Mouse (Mus musculus) ovary, postnatal 10 days (tissue): Measurements from ENCODE around the gene Irs1.

Source experiments
- DNase-seq: peaks from one replicate; pipeline ENCODE4 v3.0.0; 2022; ENCODE audit warnings: low spot score

Irs1 gene

DNA sequence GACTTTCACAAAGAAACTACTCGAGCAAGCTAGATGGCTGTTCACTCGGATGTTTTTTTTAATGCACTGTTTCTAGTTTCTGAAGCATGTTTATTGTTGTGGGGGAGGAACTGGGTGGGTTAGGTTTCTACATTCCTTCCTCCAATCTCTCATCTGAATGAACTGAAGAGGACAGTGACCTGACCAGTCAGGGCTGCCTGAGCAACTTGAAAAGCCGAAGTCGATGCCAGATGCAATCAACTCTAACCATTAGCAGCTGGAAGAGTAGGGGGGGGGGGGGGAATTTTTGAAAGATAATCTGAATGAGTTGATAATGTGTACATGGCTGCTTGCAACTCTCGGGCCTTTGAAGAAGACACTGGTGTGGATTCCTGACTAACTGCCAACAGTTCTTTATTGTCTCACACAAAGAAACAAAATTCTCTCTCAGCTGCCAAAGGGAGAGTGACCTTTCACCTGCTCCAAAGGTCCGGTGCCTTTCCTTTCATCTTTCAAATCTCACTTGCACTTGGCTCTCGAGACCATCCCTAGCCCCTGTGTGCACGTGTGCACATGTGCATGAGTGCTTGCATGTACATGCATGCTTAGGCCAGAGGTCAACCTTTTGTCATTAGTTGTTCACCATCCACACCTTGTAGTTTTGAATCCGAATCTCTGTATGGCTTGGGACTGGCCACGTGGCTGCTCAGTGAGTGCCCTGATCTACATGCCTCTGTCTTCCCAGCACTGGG, 43.8 kb downstream of the Irs1 start:
- no peak for DNase-seq

DNA sequence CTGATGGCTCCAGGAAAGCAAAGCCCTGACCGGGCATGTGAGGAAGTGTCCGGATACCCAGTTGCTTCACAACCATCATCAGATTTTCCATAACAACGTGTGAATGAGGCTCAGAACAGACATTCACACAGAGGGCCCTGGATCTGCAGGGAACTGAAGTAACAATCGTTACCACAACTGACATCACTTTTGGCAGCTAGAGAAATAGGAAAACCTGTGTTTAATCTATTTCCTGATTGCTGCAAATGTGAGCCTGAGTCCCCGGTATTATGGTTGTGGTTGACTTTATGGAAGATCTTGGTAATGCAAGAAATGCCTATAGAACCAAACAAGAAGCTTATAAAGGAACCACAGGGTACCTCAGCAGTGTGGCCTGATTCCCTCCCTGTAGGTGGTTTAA, 46.2 kb downstream of the Irs1 start:
- no peak for DNase-seq

DNA sequence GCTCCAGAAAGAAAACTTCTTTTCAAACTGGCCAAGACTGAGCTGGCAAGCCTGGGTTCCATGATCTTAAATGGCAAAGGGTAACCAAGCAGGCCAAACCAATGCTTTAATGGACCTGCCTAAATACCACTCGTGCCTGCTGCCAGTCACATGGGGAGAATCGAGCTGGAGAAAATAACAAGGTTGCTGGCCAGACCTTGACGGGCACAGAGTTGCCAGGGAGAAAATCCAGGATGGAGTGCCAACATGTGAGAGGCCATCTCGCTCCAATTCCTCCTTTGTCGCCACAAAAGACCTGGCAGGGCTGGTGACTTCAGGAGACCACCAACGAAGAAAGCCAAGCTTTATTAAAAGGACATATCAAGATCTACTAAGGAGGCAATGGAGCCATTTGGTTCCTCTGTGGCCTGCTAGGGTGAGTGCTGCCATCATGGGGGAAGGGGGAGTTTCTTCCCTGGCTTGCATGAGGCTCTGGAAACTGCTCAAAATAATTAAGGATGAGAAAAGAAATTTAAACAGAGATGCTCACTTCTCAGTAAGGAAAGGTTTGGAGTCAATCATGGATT, 47.9 kb downstream of the Irs1 start:
- DNase-seq, result no peak

DNA sequence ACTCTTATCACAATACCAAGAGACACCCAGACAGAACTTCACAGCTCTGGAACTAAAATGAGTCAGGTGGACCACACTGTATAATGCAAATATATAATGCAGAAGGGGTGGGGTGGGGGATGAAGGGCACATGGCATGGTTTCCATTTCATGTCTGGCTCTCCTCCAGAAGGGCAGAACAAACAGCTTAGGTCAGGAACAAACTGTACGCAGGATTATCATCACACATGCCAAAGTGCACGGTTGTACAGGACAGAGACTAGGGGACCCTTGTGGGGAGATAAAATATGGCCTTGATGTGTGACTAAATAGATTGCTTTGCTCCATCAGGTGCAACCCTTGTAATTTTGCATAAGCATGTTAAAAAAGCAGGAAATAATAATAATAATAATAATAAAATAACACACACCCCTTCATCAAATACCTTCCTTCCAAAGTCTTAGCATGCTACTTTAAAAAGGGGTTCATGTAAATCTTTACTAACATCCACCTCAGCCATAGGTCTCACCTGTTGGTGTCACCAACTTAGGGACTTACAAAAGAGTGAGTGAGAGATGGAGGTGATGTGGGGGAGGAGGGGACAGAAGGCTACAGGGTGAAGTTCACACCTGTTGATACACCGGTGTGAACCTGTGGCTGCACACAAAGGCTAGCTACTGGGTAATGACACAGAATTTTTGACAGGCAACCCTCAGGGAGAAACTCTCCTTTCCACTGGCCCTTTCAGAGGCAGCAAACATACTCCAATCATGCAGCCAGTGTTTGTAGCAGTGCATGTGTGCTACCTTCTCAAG, 51.6 kb downstream of the Irs1 start:
- no peak for DNase-seq

DNA sequence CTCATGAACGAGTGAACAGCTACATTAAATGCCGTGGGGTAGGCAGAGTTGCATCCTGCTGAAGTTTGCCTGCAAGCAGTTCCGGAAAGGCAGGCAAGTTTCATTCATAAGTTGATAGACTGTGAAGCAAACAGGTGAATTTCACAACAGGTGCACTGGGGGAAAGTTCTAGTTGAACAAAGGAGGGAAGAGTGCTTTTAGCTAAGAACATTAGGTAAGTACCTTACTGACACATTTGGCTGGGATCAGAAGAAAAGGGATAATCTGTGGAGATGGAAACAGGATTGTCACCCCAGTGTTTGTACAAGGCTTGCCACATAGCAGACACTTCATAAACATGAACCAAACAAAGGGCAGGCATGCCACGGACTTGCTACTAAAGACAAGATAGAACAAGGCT, 53.0 kb downstream of the Irs1 start:
- no peak for DNase-seq

DNA sequence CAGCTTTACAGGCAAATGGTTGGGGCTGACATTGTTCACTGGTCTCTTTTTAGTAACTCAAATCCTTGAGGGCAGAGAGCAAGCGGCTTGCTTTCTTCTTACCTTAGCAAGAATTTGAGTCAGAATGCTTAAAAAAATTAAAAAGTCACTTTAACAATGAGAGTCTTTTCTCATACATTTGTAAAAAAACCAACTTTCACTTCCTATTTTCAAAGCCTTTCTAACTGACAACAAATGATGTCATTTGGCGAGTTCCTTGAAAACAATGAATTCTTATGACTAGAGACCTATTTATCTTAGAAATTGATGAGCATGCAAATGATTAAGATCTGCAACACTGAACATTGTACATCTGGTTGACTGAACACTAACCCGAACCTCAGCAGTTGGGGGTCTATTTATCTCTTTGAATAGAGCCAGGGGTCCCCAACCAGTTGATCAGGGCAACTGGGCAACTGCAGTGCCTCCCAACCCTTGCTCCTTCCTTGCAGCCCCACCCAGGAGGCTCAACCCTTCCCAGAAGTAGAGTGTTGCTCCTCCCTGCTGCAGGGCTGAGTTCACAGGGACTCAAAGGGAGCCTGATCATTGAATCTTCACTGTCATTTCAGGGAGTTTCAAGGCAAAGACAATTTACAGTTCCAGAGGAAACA, 55.6 kb downstream of the Irs1 start:
- DNase-seq, result no peak

DNA sequence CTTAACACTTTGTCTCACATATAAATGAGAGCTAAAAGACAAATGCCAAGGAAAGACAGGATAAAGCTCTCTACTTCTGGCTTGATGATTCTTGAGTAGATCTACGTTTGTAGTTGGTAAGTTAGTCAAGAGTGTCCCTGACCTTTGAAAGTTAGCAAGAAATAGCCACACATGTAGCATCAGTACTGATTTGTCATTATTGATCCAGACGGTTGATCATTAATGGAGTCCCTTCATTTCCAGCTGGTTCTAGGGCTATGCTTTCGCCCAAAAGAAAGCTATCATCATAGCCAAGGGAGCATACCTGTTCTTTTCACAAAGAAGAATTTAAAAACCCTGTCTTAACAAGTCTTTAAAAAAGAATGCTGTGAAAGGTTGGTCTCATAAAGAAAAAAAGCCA, 56.6 kb downstream of the Irs1 start:
- DNase-seq, result no peak

DNA sequence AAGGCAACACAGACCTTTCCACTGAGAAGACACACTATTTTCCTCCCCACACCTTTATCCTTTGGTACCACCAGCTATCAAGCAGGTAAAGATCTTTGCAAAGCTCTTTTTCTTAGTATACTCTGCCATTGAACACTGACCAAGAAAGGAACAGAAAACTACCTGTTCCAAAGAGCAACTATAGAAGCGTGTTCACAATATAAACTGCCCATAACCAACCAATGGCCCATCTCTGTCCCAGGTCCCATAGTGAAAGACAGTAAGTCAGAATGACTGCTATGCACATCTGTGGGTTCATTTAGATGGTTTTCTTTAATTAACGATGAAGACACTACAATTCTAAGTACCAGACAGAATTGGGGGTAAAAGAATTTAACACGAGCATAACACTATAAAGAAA, 58.4 kb downstream of the Irs1 start, which contains the start of gene Gm9747:
Gm9747 (plus strand) TSS at position 301 of the 400 bp plus-strand sequence.
- no peak for DNase-seq

DNA sequence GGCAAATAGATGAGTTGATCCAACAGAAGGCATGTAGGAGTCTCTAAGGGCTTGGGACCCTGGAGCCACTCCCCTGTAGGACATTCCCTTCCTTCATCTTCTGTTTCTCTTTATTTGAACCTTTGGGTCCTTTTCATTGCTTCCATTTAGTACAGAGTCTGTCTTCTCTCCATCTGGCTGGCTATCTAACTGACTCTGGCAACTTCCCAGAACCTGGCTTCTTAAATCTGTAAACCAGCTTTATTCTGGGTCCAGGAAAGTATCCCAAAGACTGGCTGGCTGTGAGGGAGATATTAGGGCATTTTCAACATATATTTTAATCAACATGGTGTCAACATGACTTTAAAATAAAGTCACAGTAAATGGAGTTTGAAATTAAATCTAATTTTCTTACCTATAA, 62.4 kb downstream of the Irs1 start:
- no peak for DNase-seq

DNA sequence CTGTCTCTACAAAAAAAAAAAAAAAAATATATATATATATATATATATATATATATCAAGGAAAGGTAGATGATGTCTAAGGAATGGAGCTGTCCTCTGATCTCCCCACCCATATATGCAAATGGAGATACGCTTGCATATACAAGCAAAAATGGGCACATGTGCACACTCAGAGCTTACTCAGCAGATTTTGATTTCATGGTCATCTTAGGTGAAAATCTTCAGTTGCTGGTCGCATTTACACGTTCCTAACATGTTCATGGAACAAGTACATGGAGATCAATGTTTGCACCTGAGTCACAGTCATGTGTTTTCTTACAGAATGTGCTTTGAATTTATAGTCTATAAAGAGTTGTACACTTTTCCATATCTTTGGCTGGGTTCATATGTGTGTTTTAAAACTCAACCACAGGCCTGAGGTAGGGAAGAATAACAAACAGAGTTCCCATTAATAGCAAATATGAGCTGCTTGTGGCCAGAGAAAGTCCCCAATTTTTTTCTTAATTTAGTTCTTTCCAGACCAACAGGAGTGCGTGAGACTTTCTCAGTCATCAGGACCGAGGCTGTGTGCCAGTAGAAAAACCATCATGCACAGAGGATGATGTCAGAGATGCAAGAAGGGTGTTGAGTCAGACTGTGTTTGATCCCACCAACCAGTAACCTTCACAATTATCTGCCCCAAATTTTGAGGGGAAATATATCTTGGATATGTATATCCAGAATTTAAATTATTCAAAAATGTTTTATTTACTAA, 68.0 kb downstream of the Irs1 start:
- DNase-seq, result no peak

DNA sequence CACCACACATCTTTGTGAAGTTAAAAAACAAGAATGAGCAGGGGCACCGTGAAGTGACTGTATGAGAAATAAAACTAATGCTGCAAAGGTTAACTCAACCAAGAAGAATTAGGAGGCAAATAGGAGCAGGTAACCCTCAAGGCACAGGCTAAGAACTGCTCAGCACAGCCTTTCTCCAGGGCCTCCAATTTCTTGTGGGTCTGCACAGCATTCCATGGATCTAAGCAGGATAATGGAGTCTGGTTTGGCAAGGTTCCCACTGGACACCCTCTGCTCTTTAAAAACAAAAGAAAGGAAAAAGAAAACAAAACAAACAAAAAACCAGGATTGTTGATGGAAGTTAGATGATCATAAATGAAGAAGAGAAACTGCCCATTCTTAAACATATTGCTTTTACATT, 69.8 kb downstream of the Irs1 start:
- no peak for DNase-seq

DNA sequence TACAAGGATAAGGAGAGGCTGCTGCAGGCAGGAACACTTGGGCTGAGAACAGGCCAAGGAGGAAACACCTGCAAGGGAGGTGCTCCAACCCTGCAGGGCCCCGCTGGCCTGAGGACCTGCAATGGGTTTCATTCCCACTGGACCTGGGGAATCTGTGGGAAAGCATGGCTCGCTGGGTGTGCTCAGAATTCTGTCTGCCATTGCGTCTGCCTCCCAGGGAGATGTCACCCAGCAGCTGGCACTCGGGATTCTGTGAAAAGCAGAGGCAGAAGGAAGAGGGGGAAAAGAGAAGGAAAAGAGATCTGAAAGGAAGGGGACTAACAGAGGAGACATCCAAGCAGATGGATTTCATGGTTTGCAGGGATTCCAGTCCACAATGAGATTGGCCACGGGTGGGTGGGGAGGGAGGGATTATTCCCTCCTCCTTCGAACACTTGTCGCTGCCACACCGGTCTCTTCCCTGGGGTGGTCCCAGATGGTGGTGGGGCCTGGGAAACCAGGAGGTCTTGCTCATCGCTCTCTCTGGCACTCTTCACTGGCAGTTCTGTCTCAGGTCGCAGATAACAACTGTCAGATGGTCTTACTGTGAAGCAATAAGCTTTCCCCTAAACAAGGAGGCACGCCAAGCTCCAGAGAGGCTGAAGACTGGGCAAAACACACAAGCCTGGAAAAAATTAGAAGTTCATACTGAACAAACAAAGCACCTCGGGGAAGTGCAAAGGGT, 70.4 kb downstream of the Irs1 start:
- DNase-seq, result no peak

DNA sequence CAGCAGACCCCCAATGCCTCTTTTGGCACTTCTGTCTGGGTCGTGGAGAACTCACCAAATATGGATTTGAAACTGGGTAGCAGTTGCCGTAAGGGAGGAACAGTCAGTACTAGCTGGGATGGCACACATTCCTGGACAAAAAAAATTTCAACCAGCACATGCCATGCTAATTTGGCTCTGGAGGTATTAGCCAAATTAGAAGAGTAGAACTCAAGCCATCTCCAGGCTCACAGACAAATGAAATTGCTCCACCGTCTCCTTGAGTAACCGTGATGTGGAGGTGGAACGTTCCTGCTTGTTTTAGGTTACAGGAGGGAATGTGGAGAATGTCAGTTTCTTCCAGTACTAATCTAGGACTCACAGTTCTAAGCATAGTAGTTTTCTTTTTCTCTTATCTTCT, 83.7 kb downstream of the Irs1 start:
- DNase-seq, result no peak

DNA sequence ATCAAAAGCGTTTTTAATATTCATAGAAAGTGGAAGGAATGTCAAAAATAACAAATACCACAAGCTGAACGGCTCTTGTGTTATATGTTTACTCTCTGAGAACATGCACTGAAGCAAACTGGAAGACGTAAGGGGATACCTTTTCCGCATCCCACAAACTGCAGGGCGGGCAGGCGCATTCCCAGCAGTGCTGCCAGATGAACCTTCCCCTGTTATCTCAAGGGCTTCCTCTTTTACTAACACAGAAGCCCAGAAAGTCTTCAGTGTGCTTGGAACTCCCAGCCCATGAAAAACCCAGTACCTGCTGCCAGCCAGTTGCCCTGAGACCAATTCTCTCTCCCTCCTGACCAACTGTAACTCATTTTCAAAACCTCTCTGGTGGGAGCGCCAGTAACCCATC, 90.6 kb downstream of the Irs1 start:
- no peak for DNase-seq

DNA sequence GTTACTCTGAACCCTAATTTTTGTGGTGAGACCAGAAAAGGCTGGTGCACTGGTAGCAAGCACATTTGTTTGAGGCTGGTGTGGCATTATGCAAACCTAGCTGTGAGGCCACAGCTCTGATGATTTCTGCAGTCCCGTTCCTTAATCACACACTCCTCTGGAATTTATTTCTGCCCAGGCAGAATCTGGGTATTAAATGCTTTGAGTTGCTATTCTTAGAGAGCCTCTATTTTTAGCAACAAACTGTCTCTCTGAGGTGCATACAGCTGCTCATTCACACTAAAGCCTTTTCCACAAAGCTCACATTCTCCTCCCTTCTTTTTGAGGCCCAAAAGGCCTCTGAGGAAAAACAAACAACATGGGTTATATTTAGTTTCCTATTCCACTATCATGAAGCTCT, 91.3 kb downstream of the Irs1 start:
- no peak for DNase-seq

DNA sequence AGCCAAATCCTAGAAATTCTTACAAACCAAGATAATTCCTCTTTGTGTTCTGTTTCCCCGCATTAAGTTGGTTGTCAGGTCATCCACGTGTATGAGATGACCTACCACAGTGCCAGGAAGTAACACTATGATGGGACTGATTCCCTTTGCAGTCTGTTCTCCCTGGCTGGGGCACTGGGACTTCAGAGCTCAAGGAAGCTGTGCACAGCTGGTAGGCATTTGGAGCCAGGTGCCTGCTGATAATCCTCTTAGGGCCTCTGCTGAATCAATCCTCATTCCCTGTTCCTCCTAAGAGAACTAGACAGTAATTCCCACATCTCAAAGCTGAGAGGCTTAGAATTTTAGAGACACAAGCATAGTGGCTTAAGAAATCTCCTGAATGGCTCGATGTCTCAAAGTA, 99.6 kb downstream of the Irs1 start:
- DNase-seq, result no peak

DNA sequence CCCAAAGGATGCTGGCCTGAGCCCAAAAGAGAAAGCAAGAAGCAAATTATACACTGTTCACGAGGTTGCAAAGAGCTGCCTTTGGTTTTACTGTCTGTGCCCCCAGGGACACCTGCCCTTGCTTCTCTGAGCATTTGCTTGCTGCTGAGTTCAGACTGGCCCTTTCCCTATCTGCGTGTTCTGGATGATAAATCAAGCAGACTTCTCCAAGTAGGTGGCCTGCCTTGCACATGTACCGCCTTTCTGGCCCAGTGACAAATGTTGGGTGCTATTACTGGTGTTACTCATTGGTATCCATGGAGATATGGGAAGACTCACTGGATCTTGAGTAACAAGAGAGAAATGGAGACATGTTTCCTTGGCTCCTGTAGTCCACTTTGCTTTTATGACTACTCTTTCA, 101.7 kb downstream of the Irs1 start:
- DNase-seq, result peak; percentile 21

DNA sequence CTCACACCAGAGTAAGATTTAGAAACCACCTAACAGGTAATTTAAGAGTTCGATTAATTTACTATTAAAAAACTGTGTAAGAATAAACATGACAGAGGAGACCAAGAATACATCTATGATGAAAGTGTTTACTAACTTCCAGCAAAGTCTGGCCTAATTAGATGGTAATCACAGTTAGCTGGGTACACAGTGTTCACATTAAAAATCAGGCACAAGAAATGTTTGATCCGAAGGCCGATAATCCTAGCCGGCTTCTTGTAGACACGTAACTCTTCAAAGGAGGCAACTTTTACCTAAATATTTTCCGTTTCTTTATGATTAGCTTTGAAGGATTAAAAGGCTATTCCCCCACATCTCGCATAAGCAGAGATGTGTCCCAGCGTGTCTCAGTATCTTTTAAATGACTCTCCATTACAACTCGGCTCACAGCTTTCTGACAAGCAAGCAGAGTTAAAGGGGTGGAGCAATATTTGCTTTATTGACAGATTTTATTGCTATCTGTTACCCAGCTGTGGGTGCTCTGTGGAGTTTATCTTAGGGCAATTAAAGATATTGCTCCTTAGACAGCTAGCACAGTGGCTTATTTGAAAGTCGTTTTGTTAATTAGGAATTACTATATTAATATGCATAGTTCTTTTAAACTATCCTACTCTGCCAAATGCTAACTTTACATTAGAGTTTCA, 102.5 kb downstream of the Irs1 start:
- DNase-seq, result no peak

DNA sequence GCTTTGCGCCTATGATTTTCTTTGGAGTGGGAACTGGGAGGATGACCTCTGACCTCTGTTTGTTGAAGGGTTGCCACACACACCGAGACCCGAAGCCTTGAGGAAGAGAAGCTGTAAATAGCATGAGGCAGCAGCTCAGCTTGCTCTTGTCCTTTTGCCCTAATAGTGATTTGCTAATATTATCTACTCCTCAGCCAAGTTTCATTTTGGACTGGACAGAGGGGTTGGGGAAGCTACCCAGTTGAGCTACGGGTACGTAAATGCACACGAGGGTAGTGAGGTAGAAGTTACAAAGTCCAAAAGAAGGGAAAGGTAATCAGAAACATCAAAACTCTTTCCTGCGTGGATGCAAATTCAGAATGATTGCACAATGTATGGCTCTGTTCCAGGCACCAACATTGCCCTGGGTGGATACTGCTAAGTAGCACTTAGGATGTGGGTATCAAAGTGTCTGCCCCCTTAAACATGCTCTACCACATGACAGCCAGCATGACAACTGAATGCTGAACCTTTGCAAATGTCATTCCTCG, 107.2 kb downstream of the Irs1 start:
- no peak for DNase-seq
